Mouse (Mus musculus) CH12.LX (cell line): Measurements from ENCODE around the gene Adipor1. TPM values are rescaled to one million over a fixed set of nuclear protein-coding genes. Genes with fewer than 3 reads are reported as not detected.
"Not testable (repeated sequence)": the region's sequence is repeated elsewhere in the genome, so short reads cannot be mapped to it uniquely, and the experiment has no call there.

Experiments
- DNase-seq: peaks from one replicate; pipeline ENCODE4 v3.0.0-alpha.2; 2013; ENCODE audit errors: extremely low read depth
- H3K27ac ChIP-seq: 2 replicates; pipeline ENCODE4 v1.5.1; 2012; ENCODE audit warnings: low read depth, mild to moderate bottlenecking, control low read depth, moderate library complexity; ENCODE audit not compliant: insufficient read depth
- H3K27me3 ChIP-seq: replicated peaks from 2 replicates; pipeline ENCODE3; 2012; ENCODE audit warnings: inconsistent platforms
- H3K36me3 ChIP-seq, 2 experiments: replicated peaks in 1 of 2; 2 replicates each; pipeline versions ENCODE3 to v1.6.1; 2012; ENCODE audit warnings: inconsistent platforms in 1 of 2, low read length in 1 of 2, mild to moderate bottlenecking in 1 of 2, mixed read lengths in 1 of 2, moderate library complexity in 1 of 2; ENCODE audit not compliant: control insufficient read depth in 1 of 2, insufficient read depth in 1 of 2
- H3K4me1 ChIP-seq, 2 experiments: 2 replicates each; pipeline ENCODE4 v1.6.1; 2012; ENCODE audit warnings: inconsistent platforms in 1 of 2, moderate library complexity in 1 of 2; ENCODE audit not compliant: insufficient read depth in 2 of 2, control insufficient read depth in 1 of 2
- H3K4me2 ChIP-seq: 2 replicates; pipeline ENCODE4 v1.6.1; 2012; ENCODE audit warnings: low read depth, mild to moderate bottlenecking, control low read depth; ENCODE audit not compliant: poor library complexity, insufficient read depth, severe bottlenecking
- H3K4me3 ChIP-seq, 3 experiments: fragments of 150-350 bp in 1 of 3; sonication (generic) in 1 of 3; replicated peaks in 1 of 3; 2 replicates each; pipeline versions ENCODE3 to v1.5.1; 2011 to 2012; ENCODE audit warnings: low read depth in 2 of 3, low read length in 2 of 3, mild to moderate bottlenecking in 2 of 3, moderate library complexity in 2 of 3, control low read depth in 1 of 3, improper control_type of control experiment in 1 of 3, inconsistent platforms in 1 of 3, mixed read lengths in 1 of 3; ENCODE audit not compliant: poor library complexity in 1 of 3
- H3K79me2 ChIP-seq: replicated peaks from 2 replicates; pipeline ENCODE4 v1.6.1; 2012; ENCODE audit warnings: mild to moderate bottlenecking, moderate library complexity; ENCODE audit not compliant: control insufficient read depth, poor library complexity, insufficient read depth, severe bottlenecking; ENCODE audit errors: extremely low read depth
- H3K9ac ChIP-seq: 2 replicates; pipeline ENCODE4 v1.6.1; 2012; ENCODE audit warnings: low read depth, mild to moderate bottlenecking, control low read depth, moderate library complexity; ENCODE audit not compliant: insufficient read depth
- H3K9me3 ChIP-seq: replicated peaks from 2 replicates; pipeline ENCODE3; 2012; ENCODE audit warnings: low read length, inconsistent platforms, mixed read lengths
- CHD1 ChIP-seq: IDR thresholded peaks from 2 replicates; pipeline ENCODE4 v1.6.1; 2012; ENCODE audit warnings: low read depth, low read length, improper control_type of control experiment, inconsistent platforms
- CTCF ChIP-seq, 2 experiments: IDR thresholded peaks in 1 of 2; conservative IDR thresholded peaks in 1 of 2; 2 replicates each; pipeline ENCODE4 v1.5.1; 2011 to 2012; ENCODE audit warnings: low read depth in 2 of 2, low read length in 2 of 2, improper control_type of control experiment in 1 of 2, inconsistent platforms in 1 of 2, mild to moderate bottlenecking in 1 of 2, moderate library complexity in 1 of 2
- E2F4 ChIP-seq: IDR thresholded peaks from 2 replicates; pipeline ENCODE4 v1.6.1; 2011; ENCODE audit warnings: low read depth, low read length, improper control_type of control experiment; ENCODE audit not compliant: insufficient replicate concordance
- ETS1 ChIP-seq: conservative IDR thresholded peaks from 2 replicates; pipeline ENCODE4 v1.6.1; 2012; ENCODE audit warnings: low read depth, mild to moderate bottlenecking, inconsistent platforms, low read length, improper control_type of control experiment, moderate library complexity
- HCFC1 ChIP-seq: IDR thresholded peaks from 2 replicates; pipeline ENCODE4 v1.6.1; 2012; ENCODE audit warnings: low read depth, mild to moderate bottlenecking, inconsistent platforms, low read length, improper control_type of control experiment
- IRF4 ChIP-seq: IDR thresholded peaks from 2 replicates; pipeline ENCODE4 v1.6.1; 2014; ENCODE audit warnings: low read depth, mild to moderate bottlenecking, inconsistent platforms, low read length, improper control_type of control experiment
- JUND ChIP-seq: conservative IDR thresholded peaks from 2 replicates; pipeline ENCODE4 v1.6.1; 2011; ENCODE audit warnings: low read depth, low read length, improper control_type of control experiment
- KAT2A ChIP-seq: IDR thresholded peaks from 2 replicates; pipeline ENCODE4 v1.6.1; 2012; ENCODE audit warnings: low read length, improper control_type of control experiment, inconsistent platforms; ENCODE audit not compliant: insufficient replicate concordance
- MAX ChIP-seq: IDR thresholded peaks from 2 replicates; pipeline ENCODE4 v1.6.1; 2011; ENCODE audit warnings: low read length, improper control_type of control experiment
- MAZ ChIP-seq: IDR thresholded peaks from 2 replicates; pipeline ENCODE4 v1.6.1; 2012; ENCODE audit warnings: low read depth, mild to moderate bottlenecking, inconsistent platforms, low read length, improper control_type of control experiment, moderate library complexity
- MXI1 ChIP-seq: IDR thresholded peaks from 2 replicates; pipeline ENCODE4 v1.6.1; 2011; ENCODE audit warnings: mild to moderate bottlenecking, low read depth, low read length, improper control_type of control experiment
- NELFE ChIP-seq: IDR thresholded peaks from 2 replicates; pipeline ENCODE4 v1.6.1; 2011; ENCODE audit warnings: low read depth, low read length, improper control_type of control experiment
- NRF1 ChIP-seq: IDR thresholded peaks from 2 replicates; pipeline ENCODE4 v1.6.1; 2014; ENCODE audit warnings: low read depth, mild to moderate bottlenecking, inconsistent platforms, low read length, improper control_type of control experiment, moderate library complexity
- RCOR1 ChIP-seq: conservative IDR thresholded peaks from 2 replicates; pipeline ENCODE4 v1.6.1; 2012; ENCODE audit warnings: low read depth, mild to moderate bottlenecking, inconsistent platforms, low read length, improper control_type of control experiment
- SMC3 ChIP-seq: IDR thresholded peaks from 2 replicates; pipeline ENCODE4 v1.6.1; 2011; ENCODE audit warnings: low read depth, low read length, improper control_type of control experiment
- ZNF384 ChIP-seq: IDR thresholded peaks from 2 replicates; pipeline ENCODE4 v1.6.1; 2012; ENCODE audit warnings: low read depth, low read length, improper control_type of control experiment, inconsistent platforms
- dilution Hi-C: fragments of 300-500 bp; cut with MboI; formaldehyde crosslinking; loops from 2 replicates; pipeline ENCODE4 v1.14.3; 2020; ENCODE audit warnings: low sequenced_read_pairs; ENCODE audit not compliant: extremely low pct_unique_long_range_greater_than_20kb, extremely low pct_ligation_motif_present
- in situ Hi-C: fragments of 300-500 bp; cut with MboI; formaldehyde crosslinking; loops from 3 replicates; pipeline ENCODE4 v1.14.3; 2019; ENCODE audit warnings: low sequenced_read_pairs, low pct_ligation_motif_present, low pct_unique_long_range_greater_than_20kb, mixed read lengths
- polyA plus RNA-seq: library from polyadenylated mRNA; unstranded; fragments of >175 nt; gene quantifications from 2 replicates; pipeline ENCODE4 v1.2.1, GENCODE M21; 2012; ENCODE audit warnings: low read depth; ENCODE audit not compliant: insufficient read length
- total RNA-seq, 2 experiments: library from RNA; depleted of rRNA; stranded (reverse); fragments of 300-350 nt in 1 of 2; fragments of >200 nt in 1 of 2; gene quantifications; 2 replicates each; pipeline ENCODE4 v1.2.3; 2012 to 2014

The Adipor1 gene
- total and polyA plus RNA-seq, 3 experiments, result 64.1 to 94.0 (median 70.8) TPM

GRCm38 (mm10) chr1:134435414-134435813, 20.2 kb downstream of the Adipor1 start (continued):
- 0 out of 2 replicates have a peak, but pooled peaks have one; percentile 62 for TF ChIP-seq E2F4
- 0 out of 2 replicates have a peak, but pooled peaks have one; percentile 31 for TF ChIP-seq RCOR1
- TF ChIP-seq ZNF384, result peak; percentile 80
- no peak for TF ChIP-seq KAT2A
- peak; percentile 61 for TF ChIP-seq MXI1
- peak; percentile 47; the same call in 1 of the 2 replicates for TF ChIP-seq JUND
- TF ChIP-seq HCFC1, result peak; percentile 67
- TF ChIP-seq NELFE, result peak; percentile 75
- peak; percentile 79 for TF ChIP-seq IRF4
- peak; percentile 54; the same call in 1 of the 2 replicates for TF ChIP-seq CHD1
- TF ChIP-seq CTCF (conservative IDR thresholded peaks at IDR 0.05 in 1 of 2, IDR thresholded peaks at IDR 0.05 in 1 of 2; ENCODE audit: low read depth in 2 of 2, low read length in 2 of 2), result peak; percentile 72 to 74
- peak; percentile 86 for TF ChIP-seq MAZ
- TF ChIP-seq MAX, result 0 out of 2 replicates have a peak, but pooled peaks have one; percentile 42

- no peak overlapping the region for H3K9ac ChIP-seq
- H3K36me3 ChIP-seq, result peaks cover 0 to 25% of the 10 kb centered on the region in 2 experiments
- no peak overlapping the region for H3K4me3 ChIP-seq
- no peak overlapping the region for H3K27ac ChIP-seq
- TF ChIP-seq JUND (no peak), ETS1 (no peak), NRF1 (no peak), SMC3 (no peak)
- H3K9me3 ChIP-seq, result no peaks in the 10 kb centered on the region
- DNase-seq, result no peak
- H3K4me1 ChIP-seq, result peaks cover 2 to 11% of the 10 kb centered on the region in 2 experiments; a peak in 2 of 4 replicates
- peaks cover 2% of the 10 kb centered on the region; the same call in 1 of the 2 replicates for H3K79me2 ChIP-seq
- in situ Hi-C loops, result no loop called here
- no peak overlapping the region for H3K4me2 ChIP-seq
- dilution Hi-C loops, result no loop called here
- H3K27me3 ChIP-seq, result no peaks in the 10 kb centered on the region
These were observed 25.3 kb downstream of the Adipor1 start for GRCm38 (mm10) chr1:134440437-134440836.

- dilution Hi-C loops, H3K27ac ChIP-seq, H3K27me3 ChIP-seq, DNase-seq, H3K4me2 ChIP-seq, H3K4me3 ChIP-seq, in situ Hi-C loops, H3K9me3 ChIP-seq, H3K4me1 ChIP-seq, H3K9ac ChIP-seq, H3K79me2 ChIP-seq: not testable (repeated sequence)
- peaks cover 0 to 28% of the 10 kb centered on the region in 2 experiments for H3K36me3 ChIP-seq
These were observed 26.6 kb downstream of the Adipor1 start for GRCm38 (mm10) chr1:134441737-134442136.
